Mouse (Mus musculus) cortical plate, adult 2 months (tissue): ENCODE results near the gene Ppp1r37. TPM values are rescaled to one million over a fixed set of nuclear protein-coding genes. Genes with fewer than 3 reads are reported as not detected.
A peak's percentile ranks its signal among the peaks of the same experiment; 100 is the strongest.

Source experiments
- H3K27ac ChIP-seq: fragments of 200-500 bp; 2 replicates; pipeline ENCODE4 v1.5.1; 2012; ENCODE audit warnings: low read length, control low read depth, inconsistent platforms; ENCODE audit not compliant: insufficient read depth
- H3K4me1 ChIP-seq: fragments of 200-500 bp; 2 replicates; pipeline ENCODE4 v1.6.1; 2011; ENCODE audit warnings: low read length; ENCODE audit not compliant: control insufficient read depth, insufficient read depth
- H3K4me3 ChIP-seq: fragments of 200-500 bp; 2 replicates; pipeline ENCODE4 v1.5.1; 2011; ENCODE audit warnings: mild to moderate bottlenecking, low read length, control low read depth; ENCODE audit not compliant: insufficient read depth
- CTCF ChIP-seq: fragments of 200-500 bp; IDR thresholded peaks from 2 replicates; pipeline ENCODE4 v1.5.1; 2011; ENCODE audit warnings: mild to moderate bottlenecking, control low read depth, low read length; ENCODE audit not compliant: insufficient read depth; ENCODE audit errors: extremely low read depth
- POLR2A ChIP-seq: fragments of 200-500 bp; IDR thresholded peaks from 2 replicates; pipeline ENCODE4 v1.6.1; 2011; ENCODE audit warnings: mild to moderate bottlenecking, low read length, control low read depth; ENCODE audit not compliant: insufficient read depth; ENCODE audit errors: extremely low read depth
- polyA plus RNA-seq: library from polyadenylated mRNA; depleted of rRNA; stranded (reverse); fragments of >200 nt; gene quantifications from 2 replicates; pipeline ENCODE4 v1.2.3, GENCODE M21; 2012

Ppp1r37 gene
- polyA plus RNA-seq, 1 experiment, result 152 TPM

- H3K27ac ChIP-seq, result no peak overlapping the region
- peaks cover 26% of the 10 kb centered on the region for H3K4me1 ChIP-seq
- peak overlapping the region; percentile 79; the same call in 1 of the 2 replicates for H3K4me3 ChIP-seq
- TF ChIP-seq CTCF (peak; percentile 28; the same call in 1 of the 2 replicates), POLR2A (no peak)
Observed at GRCm38 (mm10) chr7:19558965-19559364, 3.9 kb downstream of the Ppp1r37 start.

- Histone ChIP-seq H3K27ac (no peak overlapping the region), H3K4me1 (peaks cover 32% of the 10 kb centered on the region), H3K4me3 (no peak overlapping the region; the same call in 1 of the 2 replicates)
- TF ChIP-seq CTCF, result no peak
- TF ChIP-seq POLR2A, result 0 out of 2 replicates have a peak, but pooled peaks have one; percentile 10
Observed at GRCm38 (mm10) chr7:19557982-19558900, 4.6 kb downstream of the Ppp1r37 start.

DNA sequence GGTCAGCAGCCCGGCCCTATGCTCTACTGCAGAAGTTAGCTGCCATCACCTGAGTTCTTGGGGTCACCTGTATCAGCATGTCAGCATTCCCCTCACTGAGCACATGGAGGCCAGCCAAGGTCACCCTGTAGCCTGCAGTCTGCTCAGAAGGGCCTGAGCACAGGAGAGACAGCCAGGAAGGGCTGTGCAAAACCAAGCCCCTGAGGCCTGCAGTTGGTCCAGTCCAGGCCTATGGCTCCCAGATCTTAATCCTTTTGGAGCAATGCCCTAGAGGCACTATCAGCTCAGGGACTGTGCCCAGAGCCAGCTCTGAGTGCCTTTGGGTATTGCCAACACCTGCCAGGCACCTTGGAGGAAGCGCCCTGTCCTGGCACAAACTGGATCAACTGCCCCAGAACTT lies 5.8 kb downstream of the Ppp1r37 start:
- Histone ChIP-seq H3K4me1 (peaks cover 32% of the 10 kb centered on the region), H3K4me3 (no peak overlapping the region), H3K27ac (no peak overlapping the region)
- TF ChIP-seq POLR2A (no peak), CTCF (no peak)

- TF ChIP-seq POLR2A, result peak; percentile 50; the same call in 1 of the 2 replicates
- TF ChIP-seq CTCF, result no peak
- Histone ChIP-seq H3K4me1 (peaks cover 26% of the 10 kb centered on the region), H3K4me3 (no peak overlapping the region), H3K27ac (peak overlapping the region; percentile 58)
Observed at GRCm38 (mm10) chr7:19554168-19554567, 8.7 kb downstream of the Ppp1r37 start.

GRCm38 (mm10) chr7:19552443-19552842 lies 10.4 kb downstream of the Ppp1r37 start:
- TF ChIP-seq CTCF, result no peak
- no peak for TF ChIP-seq POLR2A
- no peak overlapping the region for H3K27ac ChIP-seq
- H3K4me3 ChIP-seq, result no peak overlapping the region
- peaks cover 23% of the 10 kb centered on the region for H3K4me1 ChIP-seq

- TF ChIP-seq POLR2A (no peak), CTCF (no peak)
Observed at GRCm38 (mm10) chr7:19551634-19552033, 11.2 kb downstream of the Ppp1r37 start.

DNA sequence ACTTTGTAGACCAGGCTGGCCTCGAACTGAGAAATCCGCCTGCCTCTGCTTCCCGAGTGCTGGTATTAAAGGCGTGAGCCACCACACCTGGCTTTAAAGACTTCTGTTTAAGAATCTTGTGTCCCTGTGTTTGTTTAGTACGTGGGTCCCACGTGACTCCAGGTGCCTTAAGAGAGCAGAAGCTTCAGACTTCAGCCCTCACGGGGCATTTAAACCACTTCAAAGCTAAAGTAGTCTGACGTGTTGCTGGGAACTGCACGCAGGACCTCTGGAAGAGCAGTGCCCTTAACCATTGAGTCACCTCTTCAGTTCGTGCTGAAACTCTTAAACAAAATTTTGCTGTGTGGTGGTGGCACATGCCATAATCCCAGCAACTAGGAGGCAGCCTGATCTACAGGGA lies 13.5 kb downstream of the Ppp1r37 start:
- H3K4me3 ChIP-seq, result no peak overlapping the region
- H3K4me1 ChIP-seq, result peaks cover 19% of the 10 kb centered on the region
- TF ChIP-seq POLR2A, result no peak
- no peak for TF ChIP-seq CTCF
- no peak overlapping the region for H3K27ac ChIP-seq

More at GRCm38 (mm10) chr7:19551634-19552033, 11.2 kb downstream of the Ppp1r37 start:
- no peak overlapping the region for H3K4me3 ChIP-seq
- H3K4me1 ChIP-seq, result peaks cover 20% of the 10 kb centered on the region
- no peak overlapping the region for H3K27ac ChIP-seq

- Histone ChIP-seq H3K4me1 (peaks cover 12% of the 10 kb centered on the region), H3K4me3 (no peak overlapping the region), H3K27ac (no peak overlapping the region)
- TF ChIP-seq CTCF (no peak), POLR2A (no peak)
Observed at GRCm38 (mm10) chr7:19547344-19547969, 15.4 kb downstream of the Ppp1r37 start.

GRCm38 (mm10) chr7:19546007-19546406 lies 16.9 kb downstream of the Ppp1r37 start:
- no peak for TF ChIP-seq CTCF
- no peak for TF ChIP-seq POLR2A
- Histone ChIP-seq H3K4me1 (peaks cover 13% of the 10 kb centered on the region), H3K4me3 (no peak overlapping the region), H3K27ac (no peak overlapping the region)

DNA sequence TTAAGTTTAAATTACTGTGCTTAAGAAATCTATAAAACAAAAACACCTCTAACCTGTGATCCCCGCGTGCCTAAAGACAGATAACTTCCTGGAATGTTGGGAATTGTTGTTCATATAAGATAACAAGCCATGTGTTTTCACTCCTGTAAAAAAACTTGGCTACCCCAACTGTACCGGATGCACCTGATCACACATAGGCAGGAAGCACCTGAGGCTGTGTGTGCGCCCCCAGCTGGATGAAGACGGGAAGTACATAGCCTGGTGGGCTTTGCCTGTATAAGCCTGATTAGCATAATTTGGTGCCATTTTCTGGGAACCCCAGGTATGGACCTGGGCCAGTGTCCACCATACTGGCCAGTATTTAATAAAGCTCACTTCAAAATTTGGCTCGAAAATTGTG lies 19.3 kb downstream of the Ppp1r37 start:
- H3K27ac ChIP-seq, result no peak overlapping the region
- TF ChIP-seq POLR2A (no peak), CTCF (peak; percentile 26)
- H3K4me1 ChIP-seq, result peaks cover 13% of the 10 kb centered on the region
- no peak overlapping the region for H3K4me3 ChIP-seq
